Mouse (Mus musculus): ENCODE measurements around the gene Lrrc2.

DNA sequence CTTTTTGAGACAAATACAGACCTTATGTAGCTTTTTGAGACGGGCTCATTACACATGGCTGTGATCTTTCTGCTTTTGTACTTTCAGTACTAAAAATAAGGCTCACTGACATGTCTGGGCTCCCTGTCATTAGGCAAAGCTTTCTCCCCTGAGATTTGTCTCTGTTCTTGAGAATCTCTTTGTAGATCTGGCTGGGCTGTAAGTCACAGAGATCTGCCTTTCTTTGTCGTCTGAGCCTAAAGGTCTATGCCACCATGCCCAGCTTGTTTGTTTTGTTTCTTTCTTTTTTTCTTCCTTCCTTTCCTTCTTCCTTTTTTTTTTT, 14.5 kb downstream of the Lrrc2 start:
- TF ChIP-seq CTCF (IDR thresholded peaks at IDR 0.05; ENCODE audit: borderline replicate concordance, insufficient read depth, low read depth, low read length), result no peak
- TF ChIP-seq POLR2A (IDR thresholded peaks at IDR 0.05; ENCODE audit: borderline replicate concordance, insufficient read depth, low read length), result no peak

All from cerebellum, adult 2 months (tissue).